Mouse (Mus musculus) lung, postnatal 14 days (tissue): ENCODE data around the gene Zcchc2.
A peak's percentile ranks its signal among the peaks of the same experiment; 100 is the strongest.

Experiments
- DNase-seq: peaks from one replicate; pipeline ENCODE4 v3.0.0; 2021

Zcchc2 gene

DNA sequence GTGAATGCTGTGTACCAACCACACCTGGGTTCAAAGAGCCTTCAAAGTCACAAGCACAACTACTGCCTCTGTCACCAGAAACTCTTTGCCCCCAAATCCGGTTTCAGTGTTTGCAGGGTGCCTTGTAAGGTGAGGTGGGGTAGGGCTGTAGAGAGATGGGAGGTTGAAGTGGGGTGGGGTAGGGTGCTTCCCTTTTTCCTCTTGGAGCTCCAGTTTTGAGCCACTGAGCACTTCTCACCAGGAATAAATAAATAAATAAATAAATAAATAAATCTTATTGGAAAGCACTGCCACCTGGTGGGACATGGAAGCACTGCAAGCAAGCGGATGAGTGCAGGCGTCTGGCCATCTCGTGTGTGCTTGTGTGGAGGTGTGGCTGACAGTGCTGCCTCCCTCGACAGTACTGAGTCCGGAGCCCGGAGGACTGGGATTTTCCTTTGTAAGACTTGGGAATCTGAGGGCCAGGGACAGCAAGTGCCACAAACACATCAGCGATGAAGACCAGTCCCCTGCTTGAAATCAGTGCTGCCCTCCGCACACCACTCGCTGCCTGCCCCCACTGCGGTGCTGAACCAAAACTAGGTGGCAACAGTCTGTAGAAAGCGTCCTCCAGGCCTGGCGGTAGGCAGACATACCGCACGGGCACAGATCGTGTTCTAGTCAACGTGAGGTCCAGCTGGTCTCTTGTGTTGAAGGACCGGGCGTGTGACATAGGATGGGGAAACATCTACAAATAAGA is 46.8 kb downstream of the Zcchc2 start:
- peak; percentile 76 for DNase-seq

DNA sequence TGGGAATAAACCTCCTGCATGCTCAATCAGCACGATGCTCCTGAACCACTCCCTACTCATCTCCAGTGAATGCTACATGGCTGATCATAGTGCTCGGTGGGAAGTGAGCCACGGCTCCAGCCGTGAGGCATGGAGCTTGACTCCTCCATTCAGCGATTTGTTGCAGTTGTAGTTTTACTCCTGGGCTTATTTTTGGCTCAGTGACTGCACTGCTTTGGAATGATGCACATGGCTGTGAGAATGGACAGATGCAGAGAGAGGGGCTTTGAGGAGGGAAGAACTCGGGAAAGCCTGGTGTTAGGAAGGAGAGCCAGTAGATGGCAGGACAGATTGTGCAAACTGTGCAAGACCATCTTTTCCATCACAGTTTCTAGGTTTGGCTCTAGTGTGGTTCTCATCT is 49.1 kb downstream of the Zcchc2 start:
- DNase-seq = no peak

DNA sequence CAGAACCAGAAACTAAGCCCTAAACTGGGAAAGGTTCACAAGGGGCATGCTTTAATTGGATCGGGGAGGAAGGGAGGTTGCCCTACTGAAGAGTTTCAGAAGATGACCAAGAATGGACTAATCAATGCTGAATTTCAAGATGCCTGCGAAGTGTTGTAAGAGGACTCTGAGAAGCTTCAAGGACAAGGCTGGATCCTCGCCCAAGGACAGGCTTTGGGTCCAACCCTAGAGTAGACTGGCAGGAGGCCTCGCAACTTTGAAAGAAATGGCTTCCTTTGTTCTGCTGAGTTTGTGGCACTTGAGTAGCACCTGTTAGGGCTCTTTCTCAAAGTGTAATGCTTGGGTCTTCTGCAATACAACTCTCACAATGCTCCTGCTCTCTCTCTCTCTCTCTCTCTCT is 50.1 kb downstream of the Zcchc2 start:
- DNase-seq = no peak

DNA sequence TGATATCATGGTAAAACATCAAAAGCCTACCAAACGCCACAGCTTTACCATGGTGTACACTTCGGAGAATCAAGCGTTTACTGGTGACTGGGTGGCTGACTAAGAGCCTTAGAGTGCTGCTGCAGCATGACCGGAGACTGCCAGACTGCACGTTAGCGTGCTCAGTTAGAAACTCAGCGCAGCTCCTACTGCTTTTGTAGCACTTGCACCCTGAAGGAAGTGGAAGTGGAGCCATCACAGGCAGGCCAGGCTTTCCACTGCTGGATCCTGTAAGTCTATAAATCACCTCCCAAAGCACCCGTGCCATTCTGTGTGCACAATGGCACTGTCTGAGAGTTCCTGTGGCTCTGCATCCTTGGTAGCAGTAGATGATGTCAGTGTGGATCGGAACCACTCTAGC is 52.0 kb downstream of the Zcchc2 start:
- DNase-seq = no peak

DNA sequence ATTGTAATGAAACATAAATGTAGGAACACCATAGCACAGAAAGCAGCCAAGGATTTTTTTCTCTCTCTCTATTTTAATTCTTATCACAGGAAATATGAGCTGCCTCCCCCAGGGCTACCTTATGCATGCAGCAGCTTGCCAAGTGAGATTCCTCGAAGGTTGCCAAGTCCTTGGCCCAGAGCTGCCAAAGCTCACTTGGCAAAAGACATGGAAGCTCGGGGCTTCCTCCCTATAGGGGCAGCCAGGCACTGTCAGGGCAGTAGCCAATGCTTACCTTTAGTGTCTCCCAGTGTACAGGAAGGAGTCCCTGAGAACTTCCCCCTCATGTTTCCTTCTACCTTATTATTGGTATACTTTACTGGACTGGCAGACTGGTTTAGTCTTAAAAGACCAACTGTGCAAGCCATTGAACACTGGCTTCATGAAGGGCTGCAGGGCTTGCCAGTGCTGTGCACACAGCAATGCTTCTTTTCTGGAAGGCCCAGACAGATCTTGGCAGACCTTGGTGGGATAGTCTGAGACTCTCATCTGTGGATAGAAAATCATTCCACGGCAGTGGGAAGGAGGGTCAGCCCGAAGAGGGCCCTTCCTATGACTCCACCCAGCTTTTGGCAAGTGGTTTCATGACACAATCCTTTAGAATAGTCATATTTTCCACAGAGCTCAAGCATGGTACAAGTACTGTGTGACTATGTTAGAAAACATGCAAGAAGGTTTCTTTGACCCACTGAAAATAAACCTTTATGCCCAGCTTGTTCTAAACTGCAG is 53.0 kb downstream of the Zcchc2 start:
- DNase-seq = no peak

DNA sequence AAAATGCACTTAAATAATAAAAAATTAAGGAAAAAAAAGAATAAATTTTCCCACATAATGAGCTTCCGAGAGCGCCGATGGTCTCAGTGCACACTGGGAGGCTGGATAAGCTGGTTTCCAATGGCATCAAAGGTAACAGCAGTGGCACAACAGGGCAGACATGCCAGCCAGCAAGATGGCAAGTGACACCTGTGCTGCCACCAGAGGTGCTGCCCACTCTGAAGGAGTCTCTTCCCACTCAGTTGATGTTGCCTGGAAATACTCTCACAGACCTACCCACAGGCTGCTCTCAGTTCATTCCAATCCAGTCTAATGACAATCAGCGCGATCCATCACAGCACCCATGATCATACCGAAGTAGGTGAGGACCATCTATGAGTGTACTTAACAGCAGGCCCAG is 58.8 kb downstream of the Zcchc2 start:
- DNase-seq = no peak

DNA sequence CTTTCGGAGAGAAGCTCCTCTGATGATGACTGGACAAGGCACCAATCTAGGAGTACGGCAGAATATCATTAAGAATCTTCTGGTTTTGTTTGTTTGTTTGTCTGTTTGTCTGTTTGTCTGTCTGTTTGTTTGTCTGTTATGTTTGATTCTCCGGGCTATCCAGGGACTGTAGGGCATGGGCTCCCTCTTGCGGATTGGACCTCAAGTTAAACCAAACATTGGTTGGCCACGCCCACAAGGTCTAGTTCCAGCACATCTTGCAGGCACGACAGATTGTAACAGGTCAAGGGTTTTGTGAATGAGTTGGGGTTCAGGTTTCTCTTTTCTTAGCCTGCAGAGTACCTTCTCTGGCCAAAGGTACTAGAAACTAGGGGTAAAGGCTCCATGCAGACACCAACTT is 64.8 kb downstream of the Zcchc2 start:
- no peak for DNase-seq

DNA sequence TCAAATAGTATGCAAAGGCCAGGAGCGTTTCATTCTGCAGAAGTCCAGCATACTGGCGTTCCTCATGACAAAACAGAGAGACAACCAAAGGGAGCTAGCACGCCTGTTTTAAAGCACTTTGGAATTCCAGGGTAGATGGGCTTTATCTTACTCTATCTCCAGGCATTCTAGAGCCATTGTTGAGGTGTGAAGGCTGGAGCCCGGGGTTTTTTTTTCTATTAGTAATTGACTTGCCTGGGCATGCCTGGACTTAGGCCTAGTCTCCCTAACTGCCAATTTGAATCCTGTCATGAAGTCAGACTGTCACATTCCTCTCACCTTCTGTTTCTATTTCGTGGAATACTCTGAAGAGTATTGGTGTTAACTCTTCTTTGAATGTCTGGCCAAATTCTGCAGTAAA is 68.1 kb downstream of the Zcchc2 start:
- DNase-seq = no peak

DNA sequence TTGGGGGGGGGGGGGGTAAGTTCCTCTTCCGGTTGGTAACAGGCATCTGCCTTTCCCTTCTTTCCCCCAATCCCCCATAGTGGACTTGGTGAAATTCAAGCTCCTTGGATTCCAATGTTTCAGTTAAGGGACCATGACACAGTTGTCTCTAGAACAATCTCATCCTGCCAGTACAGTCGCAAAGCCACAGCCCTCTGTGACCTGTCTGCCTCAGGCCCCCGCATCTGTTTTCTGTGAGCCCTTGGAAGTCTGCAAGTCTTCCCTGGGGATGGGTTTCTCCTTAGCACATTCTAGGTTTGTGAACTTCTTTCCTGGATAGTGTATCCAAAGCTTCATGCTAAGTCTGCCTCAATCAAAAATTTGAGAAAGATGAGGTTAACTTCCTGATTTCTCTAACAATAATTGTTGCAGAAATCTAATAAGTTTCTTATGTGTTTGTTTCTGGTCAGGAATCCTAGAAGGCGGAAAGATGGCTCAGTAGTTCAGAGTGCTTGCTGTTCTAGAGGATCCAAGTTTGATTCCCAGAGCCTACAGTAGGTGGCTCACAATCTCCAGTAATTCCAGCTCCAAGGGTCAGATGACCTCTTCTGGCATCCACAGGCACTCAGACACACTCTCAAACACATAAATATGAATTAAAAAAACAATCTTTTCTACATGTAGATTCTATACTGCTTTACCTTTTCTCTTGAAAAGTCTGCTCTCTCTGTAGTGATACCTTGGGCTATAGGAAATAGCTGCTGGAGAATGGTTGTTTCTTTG is 69.5 kb downstream of the Zcchc2 start:
- no peak for DNase-seq

DNA sequence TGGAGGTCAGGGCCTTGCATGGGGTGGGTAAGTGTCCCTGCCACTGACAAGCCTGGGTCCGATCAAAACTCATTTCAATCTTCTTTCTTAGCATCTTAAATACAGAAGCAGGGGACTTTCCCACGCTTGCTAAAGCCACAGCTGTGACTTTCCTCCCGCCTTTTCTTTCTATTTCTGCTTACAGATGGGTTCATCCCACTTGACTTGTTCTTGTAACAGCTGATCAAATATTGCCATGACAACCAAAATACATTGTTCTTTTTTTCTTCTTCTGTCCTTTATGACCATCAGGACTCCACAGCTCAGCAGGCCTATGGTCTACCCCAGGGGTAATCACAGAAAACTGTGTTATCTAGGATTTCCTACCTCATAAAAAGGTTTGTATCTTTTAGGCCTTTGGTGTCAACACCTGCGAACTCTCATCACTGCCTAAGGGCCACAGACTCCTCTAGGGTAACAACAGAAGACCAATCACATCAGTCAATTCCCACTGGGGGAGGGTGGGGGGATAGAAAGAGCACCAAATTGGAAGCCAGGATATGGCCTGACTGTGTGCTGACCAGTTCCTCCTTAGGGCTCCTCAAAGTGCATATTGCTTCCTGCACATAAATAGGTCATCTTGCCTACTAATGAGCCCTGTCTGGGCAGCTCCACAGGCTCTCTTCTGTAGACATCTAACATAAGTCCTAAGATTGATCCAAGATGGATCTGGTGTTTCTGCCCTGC is 71.1 kb downstream of the Zcchc2 start:
- DNase-seq = no peak

DNA sequence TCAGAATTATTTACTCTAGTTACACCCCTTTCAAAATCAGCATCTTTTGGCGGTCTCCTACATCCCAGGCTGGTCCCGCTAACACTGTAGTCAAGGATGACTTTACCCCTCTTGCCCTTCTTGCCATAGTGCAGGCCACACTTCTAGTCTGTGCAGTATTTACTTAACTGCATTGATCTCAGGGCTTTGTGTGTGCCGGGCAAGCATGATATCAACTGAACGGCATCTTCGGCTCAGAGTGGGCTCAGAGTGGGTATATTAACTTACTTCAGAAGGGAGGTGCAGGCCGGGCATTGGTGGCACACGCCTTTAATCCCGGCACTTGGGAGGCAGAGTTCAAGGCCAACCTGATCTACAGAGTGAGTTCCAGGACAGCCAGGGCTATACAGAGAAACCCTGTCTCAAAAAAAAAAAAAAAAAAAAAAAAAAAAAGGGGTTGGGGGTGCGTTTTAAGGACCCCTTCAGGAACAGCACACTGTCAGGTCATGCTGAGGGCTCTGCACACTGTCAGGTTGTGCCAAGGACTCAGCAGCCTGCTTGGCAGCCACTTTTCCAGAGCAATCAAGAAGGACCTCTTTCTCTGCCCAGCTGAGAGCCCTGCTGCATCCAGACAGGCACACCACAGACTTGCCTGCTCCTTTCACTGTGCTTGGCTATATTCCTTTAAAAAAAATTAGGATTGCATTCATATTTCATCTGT is 72.8 kb downstream of the Zcchc2 start:
- DNase-seq = no peak

DNA sequence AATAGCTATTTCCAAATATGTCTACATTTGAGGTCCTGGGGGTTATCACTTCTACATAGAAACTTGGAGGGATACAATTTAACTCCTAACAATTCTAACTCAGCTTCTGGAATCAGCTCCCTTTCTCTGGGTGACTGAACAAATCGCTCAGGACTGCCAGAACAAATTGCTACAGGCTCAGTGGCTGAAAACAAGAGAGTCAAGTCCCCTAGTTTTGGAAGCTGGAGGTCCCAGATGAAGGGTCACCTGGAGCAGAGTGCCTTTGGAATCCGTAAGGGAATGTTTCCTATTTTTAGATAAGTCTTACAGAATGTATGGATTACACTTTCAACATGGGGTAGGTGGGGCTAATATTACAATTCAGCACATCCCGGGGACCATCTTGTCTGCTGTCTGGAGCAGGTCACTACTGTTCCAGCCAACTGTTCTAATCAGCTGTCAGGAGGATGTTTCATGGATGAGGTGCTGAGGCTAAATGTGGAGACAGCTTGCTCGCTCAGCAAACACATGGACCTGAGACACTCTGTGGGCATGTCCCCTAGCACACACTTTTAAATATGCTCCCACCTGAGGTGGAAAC is 73.5 kb downstream of the Zcchc2 start:
- DNase-seq = no peak

DNA sequence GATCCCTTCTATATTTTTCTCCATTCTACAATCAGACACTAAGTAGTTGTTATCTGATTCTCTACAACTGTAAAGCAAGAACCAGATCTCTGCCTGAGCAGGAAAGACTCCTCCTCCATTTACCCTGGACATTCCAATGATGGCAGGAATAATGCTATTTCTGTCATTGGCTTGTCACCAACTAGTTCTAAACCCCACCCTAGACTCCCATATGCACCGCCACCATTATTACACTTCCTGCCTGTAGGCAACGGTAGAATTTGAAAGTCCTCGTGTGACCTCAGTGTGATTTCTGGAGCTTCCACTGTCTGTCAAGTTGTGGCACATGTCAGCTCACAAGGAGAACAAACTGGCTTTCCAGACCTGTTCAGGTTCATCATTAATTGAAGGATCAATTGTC is 74.1 kb downstream of the Zcchc2 start:
- DNase-seq = no peak

DNA sequence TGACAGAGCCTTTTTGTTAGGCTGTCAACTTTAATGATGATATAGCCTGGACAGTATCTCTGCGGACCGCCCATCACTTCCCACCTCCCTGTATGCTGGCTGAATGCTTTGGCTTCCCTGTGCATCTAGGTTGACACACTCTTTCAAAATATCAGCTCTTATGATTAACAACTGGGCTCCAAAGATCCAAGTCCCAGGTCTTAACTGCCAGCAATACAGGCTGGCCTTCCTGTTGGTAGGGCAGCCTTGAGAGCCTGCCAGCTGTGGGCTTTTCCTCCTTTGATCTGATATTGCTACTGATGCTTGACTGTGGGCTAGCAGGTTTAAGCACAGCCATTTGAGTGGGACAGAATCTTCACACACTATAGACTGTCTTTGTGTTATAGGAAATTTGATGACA is 74.5 kb downstream of the Zcchc2 start:
- DNase-seq = no peak

DNA sequence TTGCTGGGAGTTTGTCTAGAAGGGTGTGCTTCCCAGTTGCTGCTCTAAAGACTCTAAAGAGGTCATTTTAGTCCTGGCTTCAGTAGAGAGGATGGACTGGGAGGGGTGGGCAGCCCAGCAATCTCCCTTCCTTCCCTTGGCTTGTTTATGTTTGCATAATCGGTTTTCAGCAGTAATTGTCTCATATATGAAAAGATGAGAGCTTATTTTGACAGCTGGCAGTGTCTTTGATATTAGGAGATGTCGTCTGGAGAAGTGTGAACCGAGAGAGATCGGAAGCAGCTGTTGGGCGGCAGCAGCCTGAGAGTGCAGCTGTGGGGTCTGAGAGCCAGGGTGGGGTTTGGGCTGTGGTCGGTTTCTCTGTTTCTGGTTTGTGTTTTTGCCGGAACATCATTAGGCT is 75.5 kb downstream of the Zcchc2 start:
- DNase-seq = peak; percentile 37

DNA sequence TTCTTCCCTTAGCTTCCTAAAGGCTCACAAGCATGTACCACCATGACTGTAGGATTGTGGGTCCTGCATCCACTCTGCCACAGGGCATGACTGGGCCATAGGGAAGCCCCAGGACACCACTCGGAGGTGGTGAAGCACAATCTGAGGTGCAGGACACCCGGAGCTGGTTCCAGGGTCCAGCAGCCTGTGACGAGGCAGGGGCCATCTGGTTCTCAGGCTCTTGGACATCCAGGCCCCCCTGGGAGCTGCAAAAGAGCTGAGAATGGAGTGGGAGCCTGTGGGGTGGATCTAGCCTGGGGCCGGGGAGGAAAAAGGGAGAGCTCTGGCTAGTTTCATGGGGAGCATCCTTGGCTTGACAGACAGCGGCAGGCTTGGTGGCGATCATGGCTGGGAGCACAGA is 77.1 kb downstream of the Zcchc2 start:
- DNase-seq = no peak

DNA sequence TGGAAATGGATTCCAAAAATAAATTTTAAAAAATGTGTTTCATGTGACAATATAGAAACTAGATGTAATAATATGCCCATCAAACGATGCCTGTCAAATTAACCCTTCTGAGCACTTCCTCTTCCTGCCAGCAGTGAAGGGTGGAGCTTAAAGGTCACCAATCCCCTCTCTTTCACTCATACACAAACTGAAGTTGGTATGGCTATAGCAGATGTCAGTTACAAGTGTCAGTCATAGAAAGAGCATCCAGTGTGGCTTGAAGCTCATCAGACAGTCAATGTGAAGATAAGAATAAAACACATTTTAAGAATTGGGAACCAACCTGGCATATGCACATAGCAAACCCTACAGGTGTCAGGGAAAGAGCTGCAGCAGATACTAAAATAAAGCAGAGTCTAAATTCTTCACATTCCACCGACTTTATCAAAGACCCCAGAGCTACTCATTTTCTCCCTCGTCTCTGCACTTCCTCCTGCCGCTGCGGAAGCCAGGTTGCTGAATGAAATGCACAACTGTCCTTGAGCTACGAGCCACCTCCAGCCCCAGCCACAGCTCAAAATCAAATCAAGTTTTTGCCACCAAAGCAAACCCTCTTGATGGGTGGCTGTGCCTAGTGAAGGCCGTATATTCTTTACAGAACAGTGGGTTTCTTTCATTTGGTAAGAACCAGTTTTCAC is 79.8 kb downstream of the Zcchc2 start:
- no peak for DNase-seq

DNA sequence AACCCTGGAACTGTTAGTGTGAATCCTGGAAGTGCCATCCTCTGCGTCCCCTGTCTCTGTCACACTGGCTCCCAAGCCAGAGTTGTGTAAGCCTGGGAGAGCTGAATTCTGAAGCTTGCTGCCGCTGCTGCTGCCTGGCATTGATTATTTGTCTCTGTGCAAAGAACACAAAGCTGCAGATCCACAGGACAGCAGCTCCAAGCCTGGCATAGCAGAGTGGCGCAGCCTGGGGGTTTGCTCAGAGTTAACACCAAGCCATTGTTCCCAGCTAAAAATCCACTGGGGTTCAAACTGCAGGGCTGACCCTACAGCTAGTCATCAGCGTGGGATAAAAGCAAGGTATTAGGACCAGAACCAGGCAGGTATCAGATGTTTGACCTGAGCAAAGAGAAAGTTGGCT is 80.6 kb downstream of the Zcchc2 start:
- no peak for DNase-seq

DNA sequence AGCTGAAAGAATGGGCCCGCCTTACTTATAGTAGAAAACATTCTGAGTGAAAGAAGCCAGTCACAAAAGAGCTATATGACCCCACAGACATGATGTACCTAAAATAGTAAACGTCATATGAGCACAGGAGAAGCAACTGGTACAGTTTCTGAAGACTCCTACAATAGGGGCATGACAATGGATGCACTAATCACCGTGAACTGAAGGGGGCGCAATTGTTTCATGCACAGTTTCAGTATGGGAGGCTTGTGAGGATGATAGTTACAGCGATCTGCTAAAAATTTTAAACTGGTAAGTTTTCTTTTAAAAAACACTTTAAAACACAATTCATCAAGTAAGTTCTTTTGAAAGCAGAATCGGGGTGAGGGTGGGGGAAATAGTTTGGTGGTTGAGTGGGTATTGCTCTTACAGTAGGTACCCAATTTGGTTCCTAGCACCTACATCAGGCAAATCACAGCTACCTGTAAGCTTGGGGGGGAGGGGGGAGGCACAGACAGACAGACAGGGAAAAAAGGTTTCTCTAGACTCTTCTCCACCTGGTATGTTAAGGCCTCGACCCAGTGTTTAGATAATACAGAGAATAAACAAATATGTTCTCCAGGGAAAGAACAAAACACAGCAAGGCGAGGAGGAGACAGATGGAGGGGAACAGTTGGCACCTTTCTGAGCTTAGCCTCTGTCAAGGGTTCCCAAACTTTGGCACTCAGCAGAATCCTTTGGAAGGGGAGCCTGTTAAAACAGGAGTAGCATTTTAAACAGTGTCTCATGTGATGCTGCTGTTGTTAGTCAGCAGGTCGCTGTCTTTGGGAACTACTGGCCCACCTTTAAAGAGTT is 81.2 kb downstream of the Zcchc2 start:
- peak; percentile 89 for DNase-seq

DNA sequence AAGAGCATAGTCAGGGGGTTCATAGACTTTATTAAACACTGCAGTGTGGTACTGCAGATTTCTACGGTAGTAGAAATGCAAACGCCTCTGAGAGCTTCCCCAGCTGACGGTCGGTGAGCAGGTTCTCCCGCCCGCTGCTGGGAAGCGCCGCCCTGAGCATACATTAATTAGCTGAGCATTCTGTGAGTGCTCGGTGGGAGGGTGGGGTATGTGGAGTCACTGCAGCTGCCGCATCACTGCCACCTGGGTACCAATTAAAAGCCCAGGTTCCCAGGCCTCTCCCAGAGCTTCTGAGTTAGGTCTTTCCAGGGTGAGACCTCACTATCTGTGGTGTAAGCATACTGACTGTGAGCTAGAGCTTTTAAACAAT is 81.8 kb downstream of the Zcchc2 start:
- no peak for DNase-seq

DNA sequence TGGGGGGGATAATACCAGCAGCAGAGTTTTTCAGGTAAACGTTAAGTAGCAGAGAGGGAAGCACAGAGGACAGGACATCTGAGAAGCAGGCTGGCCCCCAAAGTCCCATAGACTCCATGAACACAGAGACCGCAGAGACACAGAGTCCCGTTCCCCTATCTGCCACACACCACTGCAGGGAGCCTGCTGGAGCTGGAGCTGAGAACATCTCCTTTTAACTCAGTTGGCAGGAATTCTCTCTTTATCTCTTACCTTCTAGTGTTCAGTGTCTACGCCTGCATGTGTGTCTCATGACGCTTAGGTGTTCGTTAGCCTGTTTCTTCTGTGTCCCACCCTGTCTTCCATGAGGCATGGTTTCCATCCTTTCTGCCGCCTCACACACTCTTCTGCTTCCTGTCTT is 83.0 kb downstream of the Zcchc2 start:
- DNase-seq = no peak
